Mouse (Mus musculus) layer of hippocampus, postnatal 25 days (tissue): Measurements from ENCODE around the gene Dtnb. TPM values are rescaled to one million over a fixed set of nuclear protein-coding genes. Genes with fewer than 3 reads are reported as not detected.
"Not testable (repeated sequence)": the region's sequence is repeated elsewhere in the genome, so short reads cannot be mapped to it uniquely, and the experiment has no call there.

Experiments
- DNase-seq, 2 experiments: peaks; one replicate each; pipeline ENCODE4 v3.0.0; 2022; ENCODE audit warnings: mixed read lengths in 2 of 2, low spot score in 1 of 2; ENCODE audit errors: extremely low spot score in 1 of 2
- total RNA-seq, 2 experiments: library from RNA; stranded (reverse); gene quantifications; 2 replicates each; pipeline ENCODE4 v1.2.3; 2021

Dtnb gene
- total RNA-seq = 100 to 1,000 TPM; 114 to 118 TPM

DNA sequence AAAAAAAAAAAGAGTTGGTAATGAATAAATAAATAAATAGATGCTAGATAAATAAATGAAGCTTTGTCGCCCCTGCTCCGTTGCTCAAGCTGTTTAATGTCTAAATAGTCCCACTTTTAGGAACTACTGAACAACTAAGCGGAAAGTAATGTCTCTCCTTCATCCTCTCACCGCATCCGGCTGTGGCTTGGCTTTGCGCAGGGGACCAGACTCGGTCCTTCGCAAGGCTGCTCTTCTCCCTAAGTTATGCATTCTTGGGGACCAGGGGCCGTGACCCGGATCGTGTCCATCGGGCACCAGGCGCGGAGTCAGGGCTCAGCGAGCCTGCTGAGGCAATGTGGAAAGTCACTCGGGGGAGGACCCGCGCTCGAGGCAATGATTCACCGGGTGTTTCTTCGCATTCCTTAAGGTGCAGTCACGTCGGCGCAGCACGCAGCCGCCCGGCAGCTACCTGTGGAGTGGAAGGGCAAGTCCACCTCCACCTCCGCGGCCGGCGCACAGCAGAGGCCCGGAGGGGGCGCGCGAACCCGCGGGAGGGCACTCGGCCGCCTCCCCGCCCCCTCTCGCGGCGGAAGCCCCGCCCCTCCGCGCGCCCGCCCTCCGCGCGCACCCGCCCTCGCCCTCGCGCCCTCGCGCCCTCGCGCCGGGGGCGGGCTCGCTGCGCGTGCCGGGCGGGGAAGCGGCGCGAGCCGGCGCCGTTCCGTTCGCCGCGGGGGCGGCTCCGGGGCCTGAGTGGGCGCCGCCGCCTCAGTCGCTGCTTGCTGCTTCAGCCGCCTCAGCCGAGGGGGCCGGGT lies at the start of gene Dtnb:
TSS of gene Dtnb (plus strand) at position 595 of the 794 bp plus-strand sequence.
- peak; percentile 48 to 60 for DNase-seq

DNA sequence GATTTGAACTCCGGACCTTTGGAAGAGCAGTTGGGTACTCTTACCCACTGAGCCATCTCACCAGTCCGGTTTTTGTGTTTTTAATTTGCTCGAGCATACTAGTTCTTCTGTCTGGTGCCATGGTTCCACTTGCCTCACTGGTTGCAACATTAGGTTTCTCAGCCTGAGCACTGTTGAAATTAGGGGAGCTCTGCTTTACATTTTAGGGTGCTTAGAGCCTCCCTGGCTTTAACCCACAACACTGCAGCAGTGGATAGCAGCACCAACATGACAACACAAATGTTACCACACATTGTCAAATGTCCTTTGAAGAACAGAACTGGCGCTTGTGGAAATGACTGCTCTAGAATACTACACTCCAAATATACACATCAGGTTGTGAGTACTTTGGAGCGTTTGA lies 46.6 kb upstream of the Dtnb start:
- no peak for DNase-seq

DNA sequence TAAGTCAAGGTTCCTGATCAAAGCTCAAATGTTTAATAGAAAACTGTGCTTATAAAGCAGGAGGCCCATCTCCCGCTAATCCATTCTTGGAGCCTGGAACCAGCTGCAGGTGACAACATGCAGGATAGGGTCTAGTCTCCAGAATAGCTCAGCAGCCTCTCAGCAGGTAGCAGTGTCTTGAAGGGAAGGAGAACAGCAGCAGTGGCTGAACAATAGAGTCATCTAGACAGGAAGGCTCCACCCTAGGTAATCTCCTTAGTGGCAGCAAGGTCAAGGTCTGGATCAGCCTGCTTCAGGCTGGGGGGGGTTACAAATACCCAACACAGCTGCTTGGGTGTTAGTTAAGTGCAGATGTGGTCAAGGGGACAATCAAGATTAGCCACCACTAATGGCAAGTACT lies 36.7 kb upstream of the Dtnb start:
- DNase-seq = not testable (repeated sequence)

DNA sequence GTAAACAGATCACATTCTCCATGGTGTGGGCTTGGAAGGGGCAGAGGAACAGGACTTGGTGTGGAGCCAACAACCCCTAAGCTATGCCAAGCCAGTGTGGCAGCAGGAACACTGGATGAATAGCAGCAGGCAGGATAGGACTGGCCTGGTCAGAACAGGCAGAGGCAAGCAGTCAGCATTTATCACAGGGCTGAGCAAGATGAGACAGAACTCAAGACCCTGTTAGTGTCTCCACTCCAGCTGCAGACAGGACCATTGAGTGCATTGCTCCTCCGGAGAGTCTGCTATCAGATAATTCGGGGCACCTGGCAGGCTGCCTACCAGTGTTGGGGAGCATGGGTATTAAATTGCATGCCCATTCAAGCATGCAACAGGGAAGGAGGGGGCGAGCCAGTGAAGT lies 34.6 kb upstream of the Dtnb start:
- no peak for DNase-seq

DNA sequence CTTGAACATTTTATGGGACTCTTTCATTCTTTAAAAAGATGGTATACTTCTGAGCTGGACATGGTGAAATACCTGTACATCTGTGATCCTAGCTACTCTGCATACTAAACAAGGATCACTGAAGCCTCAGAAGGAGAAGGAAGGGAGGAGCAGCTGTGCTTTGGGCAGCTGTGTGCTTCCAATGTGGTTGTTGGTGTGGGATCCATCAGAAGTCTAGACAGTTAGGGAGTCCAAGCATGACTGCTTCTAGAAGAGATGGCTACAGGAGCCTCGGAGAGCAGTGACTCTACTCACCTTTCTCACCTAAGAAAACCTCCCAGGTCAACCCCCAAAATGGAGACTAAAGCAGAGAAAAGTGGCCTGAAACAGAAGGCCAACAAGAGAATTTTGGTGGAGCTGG lies 34.1 kb upstream of the Dtnb start:
- DNase-seq = no peak

DNA sequence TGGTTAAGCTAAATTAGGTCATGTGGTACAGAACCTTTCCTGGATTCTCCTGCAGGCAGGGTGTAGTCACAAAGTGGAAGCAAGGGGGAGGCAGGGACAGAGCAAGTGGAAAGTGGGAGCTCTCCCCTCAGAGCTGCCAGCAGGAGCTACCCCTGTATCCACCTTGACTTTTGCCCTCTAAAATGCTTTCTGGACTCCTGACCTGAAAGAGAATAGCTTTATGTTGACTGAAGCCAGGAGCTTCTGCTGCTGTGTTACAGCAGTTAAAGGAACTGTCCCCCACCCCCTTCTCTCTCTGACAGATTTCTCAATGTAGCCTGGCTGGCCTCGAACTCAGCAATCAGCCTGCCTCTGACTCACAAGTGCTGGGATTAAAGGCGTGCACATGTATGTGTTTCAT lies 32.6 kb upstream of the Dtnb start:
- DNase-seq = no peak

DNA sequence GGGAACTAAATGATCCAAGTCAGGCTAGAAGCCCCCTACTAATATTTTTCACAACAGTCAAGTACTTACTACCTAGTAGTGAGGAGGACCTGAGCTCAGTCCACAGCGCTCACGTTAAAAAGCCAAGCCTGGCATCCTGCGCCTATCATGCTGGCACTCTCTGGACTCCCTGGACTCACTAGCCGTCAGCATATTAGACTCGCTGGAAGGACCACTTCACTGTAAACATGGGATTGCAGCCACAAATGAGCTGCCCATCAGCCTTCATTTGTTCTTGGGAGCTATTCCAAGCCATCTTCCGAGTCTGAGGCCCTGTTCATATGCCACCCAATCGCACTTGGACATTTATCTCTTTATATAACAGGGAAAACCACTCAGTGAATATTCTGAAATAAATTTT lies 31.3 kb upstream of the Dtnb start:
- no peak for DNase-seq

DNA sequence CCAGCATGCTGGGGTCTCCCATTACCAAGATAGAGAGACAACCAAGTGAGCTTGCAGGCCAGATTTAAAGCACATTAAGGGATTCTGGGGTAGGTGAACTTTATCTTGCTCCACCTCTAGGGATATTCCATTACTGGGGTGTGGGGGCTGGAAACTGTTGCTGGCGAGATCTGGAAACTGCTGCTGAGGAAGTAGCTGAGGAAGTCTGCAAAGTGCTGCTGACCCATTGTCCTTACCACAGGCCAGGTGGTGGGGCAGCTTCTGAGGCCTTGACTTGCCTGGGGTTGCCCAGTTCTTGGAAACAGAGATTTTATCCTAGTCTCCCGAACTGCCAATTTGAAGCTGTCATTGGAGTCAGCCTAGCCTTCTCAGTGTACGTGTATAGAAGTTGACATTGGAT lies 26.7 kb upstream of the Dtnb start:
- DNase-seq = no peak

DNA sequence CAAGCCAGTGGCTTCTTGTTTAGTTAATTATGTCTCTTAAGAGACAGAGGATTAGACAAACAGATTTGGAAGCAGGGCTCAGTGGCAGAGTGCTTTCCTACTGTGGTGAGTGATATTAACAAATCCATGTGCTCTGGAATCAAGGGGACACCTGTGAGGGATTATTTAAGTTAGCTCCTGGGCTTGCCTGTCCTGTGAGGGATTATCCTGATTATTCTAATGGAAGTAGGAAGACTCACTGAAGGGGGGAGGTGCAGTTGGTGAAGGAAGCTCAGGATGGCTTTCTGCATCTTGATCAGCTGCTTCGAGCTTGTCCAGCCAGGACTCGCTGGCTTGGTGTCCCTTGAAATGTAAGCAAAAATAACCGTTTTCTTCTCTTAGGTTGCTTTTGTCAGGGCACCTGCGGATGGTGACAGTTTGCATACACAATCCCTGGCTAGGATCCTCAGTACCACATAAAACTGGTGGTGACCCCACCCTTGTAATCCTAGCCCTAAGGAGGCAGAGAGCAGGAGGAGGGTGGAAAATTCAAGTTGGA lies 26.0 kb upstream of the Dtnb start:
- no peak for DNase-seq

DNA sequence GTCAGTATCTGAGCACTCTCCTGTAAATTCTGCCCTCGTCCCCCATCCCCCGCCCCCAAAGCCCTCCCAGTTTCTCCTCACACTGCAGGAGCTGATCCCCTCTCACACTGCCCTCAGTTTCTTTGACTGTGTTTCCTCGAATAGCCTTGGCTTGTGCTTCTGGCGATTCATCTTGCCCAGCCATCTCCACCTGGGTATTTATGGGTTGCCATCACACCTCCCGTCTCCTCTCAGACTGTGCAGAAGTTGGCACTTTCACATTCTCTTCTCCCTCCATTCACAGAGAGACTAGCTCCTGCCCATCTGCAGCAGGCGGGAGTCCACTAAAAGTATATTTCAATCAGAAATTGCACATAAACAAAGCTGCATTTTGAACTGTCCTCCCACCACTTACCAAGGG lies 25.4 kb upstream of the Dtnb start:
- DNase-seq = no peak

DNA sequence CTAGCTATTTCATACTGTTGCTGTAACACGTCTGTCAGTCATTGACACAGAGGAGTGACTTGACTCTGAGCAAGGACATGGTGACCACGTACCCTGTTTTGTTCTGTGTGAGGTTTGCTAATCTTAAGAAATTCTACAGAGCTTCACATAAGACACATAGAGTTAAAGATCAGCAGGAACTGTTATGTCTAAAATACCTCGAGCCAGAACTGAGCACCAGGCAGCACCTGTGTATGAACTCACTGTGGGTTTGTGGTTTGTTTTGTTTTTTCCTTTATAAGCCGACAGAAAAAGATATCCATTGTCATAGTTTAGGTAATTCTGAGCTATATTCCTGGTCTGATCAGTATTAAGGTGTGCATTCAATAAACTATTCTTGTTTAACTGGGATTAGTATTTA lies 24.7 kb upstream of the Dtnb start:
- DNase-seq = no peak

DNA sequence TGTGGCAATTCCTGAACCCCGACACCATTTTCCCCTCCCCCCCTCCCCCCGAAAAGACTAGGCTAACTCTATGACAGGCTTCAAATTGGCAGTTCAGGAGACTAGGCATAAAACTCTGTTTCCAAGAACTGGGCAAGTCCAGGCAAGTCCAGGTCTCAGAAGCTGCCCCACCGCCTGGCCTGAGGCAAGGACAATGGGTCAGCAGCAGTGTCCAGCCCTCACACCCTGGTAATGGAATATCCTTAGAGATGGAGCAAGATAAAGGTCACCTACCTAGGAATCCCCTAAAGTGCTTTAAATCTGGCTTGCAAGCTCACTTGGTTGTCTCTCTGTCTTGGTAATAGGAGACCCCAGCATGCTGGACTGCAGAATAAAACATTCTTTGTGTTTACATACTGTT lies 24.3 kb upstream of the Dtnb start:
- DNase-seq = no peak

DNA sequence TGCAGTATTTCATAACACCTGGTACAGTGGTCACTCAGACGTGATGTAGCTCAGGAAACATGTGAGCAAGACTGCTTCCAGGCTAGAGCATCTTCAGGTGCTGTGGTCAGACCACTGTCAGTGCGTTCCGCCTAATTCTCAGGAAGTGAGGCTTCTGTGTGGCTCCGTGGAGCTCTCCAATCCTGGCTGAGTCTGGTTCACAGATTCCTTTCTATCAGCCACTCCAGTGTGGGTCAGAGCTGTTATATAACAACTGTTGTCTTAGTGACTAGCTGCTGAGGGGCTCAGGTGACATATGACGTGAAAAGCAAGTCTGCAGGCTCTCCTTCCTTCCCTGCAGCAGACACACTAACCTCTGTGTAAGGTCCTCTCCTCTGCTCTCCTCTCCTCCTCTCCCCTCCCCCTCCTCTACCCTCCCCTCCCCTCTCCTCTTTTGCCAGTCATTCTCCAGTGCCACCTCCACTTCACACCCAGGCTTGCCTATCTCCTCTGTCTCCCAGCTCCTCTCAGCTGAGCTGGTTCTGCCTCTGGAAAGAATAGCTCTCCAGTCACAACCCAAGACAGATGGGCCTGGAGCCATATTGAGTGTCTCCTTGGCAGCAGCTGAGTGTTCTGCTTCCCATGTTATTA lies 23.5 kb upstream of the Dtnb start:
- no peak for DNase-seq

DNA sequence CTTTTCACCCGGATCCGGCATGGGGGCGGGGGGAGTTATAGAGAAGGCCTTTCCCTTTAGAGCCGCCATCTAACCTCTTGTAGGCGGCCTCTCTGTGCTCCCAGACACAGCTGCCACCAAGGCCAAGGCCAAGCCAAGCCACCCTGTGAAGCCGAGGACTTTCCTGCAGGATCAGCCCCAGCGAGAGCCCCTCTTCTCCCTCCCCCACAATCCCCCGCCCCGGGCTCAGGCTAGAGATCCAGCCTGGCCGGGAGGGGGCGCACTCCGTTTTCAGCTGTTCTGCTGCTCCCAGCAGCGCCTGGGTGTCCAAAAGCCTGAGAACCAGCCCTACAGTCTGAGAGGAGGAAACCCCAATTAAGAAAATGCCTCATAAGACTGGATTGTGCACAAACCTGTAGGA lies 21.9 kb upstream of the Dtnb start:
- peak in 1 of 2 experiments; percentile 42 for DNase-seq

DNA sequence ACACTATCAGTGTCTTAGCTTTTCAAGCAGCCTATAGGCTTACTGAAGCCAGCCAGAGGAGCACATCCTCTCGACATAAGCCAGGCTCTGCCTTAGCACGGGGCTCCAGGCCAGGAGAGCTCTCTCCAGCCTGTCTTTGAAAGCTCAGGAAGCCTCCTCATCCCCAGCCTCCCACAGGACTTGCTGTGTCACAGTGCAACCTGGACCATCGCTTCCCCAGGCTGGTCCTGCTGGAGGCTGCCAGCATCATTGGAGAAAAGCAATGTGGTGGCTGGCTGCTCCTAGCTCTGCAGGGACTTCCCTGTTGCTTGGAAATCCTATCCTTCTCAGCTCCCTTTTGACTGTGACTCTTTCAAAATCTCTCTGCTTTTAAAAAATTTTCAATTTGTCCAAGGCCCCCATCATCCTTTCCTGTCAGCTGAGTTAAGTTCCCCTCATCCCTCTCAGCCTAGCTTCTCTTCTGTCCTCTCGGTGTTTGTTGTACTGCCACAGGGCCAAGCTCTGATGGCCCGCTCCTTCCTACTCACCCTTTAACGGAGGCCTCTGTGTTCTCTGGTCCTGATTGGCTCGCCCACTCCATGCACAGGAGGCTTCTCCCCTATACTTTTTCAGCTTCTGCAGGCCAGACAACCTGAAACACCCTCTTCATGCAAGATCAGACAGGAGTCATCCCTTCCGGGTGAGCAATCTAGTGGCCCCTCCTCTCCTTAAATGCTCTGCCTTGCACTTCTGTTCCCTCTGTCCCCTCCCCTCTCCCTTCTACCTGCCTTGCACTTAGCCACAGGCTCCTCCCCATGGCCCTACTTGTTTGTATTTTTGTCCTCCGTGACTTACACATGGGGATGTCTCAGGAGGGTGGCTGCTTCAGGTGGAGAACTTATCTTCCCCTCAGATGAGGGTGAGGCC lies 14.5 kb upstream of the Dtnb start:
- DNase-seq = no peak

DNA sequence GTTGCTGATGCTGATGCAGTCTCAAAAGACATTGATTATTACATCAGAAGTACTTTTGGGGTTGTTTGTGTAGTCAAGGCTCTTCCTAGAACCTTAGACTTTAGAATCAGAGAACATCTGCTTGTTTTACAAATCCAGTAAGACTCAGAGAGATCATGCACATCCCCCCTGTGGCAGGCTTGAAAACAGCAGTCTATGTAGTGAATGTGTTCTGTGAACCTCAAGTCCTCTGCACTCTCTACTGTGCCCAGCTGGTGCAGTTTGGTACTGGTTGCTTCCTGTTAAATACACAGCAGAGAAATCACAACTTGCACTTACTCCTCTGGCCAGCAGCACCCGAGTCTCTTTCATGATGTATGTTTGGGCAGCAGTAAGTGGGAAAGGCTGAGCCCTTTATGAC lies 11.6 kb upstream of the Dtnb start:
- DNase-seq = peak in 1 of 2 experiments; percentile 44

DNA sequence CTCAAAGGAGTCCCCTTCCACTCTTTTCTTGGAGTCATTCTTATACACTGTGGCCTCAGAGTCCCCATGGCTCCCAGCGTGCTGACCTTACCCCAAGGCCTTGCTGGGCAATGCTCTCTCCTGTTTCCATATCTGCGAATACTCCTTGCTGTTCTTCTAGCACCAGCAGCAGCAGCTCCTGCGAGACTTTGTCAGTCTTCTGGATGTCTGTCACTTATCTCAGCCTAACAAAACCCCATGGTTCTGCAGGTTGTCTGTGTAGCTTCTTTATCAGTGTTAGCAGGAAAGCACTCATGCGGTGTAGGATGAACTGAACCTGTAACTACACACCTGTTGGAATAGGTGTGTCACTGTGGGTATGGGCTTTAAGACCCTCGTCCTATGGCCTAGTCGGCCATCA lies 11.1 kb upstream of the Dtnb start:
- no peak for DNase-seq

DNA sequence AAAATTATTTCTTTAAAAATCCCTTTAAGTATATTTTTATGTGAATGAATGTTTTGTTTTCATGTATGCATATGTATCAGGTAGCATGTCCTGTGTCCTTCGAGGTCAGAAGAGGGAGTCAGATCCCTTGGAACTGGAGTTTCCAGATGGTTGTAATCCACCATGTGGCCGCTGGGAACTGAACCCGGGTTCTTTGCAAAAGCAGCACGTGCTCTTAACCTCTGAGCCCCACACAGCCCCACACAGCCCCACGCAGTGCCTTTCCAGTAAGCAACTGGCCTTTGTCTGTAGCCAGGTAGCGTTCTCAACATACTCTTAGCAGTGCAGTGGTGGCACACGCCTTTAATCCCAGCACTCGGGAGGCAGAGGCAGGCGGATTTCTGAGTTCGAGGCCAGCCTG lies 9.4 kb upstream of the Dtnb start:
- DNase-seq = no peak

DNA sequence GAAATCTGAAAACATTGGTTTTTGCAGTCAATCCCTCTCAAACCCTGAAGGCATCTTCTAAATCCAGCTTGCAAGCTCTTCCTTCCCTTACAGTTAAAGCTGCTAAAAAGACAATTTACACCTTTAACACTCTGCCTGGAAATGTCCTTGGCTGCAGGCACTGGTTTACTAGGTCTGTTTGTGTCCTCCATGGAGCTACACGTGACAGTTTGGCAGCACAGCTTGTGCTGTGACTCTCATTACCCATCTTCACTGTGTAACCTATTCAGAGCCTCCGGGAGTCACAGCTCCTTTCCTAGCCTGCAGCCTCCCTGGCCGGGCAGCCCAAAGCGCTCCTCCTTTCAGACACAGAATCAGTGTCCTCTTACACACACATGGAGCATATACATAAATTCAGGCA lies 8.5 kb upstream of the Dtnb start:
- DNase-seq = no peak

DNA sequence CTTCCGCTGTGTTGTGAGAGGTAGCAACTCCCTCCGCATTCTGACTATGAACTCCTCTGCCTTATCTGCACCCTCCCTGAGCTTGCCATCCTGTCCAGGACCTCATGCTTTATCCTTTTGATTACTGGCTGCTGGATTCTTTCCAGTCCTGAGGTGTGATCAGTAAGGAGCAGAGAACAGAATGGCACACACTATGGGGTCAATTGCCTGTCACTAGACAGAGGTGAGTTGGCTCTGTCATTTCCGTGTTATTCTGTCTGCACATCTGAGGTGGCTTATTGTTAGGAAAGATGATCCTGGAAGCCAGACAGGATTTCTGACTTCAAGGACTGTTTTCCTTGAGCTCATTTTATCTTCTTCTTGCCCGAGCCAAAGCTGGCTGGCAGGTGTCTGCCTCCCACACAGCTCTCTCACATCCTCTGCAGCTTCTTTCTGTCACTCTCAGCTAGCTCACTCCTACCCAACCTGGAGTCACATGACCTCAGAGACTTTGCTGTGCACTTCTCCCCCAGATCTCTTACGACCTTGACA lies 3.7 kb upstream of the Dtnb start:
- DNase-seq = no peak
